7 mouse cellular contexts compared by ENCODE assay signal in genomic region chr2:157567235-157567961, GRCm38 (mm10). TPM values are rescaled to one million over a fixed set of nuclear protein-coding genes. Genes with fewer than 3 reads are reported as not detected.
DNase-seq lines count a peak whose midpoint lies in the region; ATAC-seq and TF ChIP-seq lines count a peak whose summit lies in the region.

No protein-coding gene starts in this region.

- peaks cover 25% of the 10 kb centered on the region for H3K4me1 ChIP-seq in embryonic facial prominence, embryonic 15.5 days
- H3K4me1 ChIP-seq in limb, embryonic 13.5 days, result peaks cover 28% of the 10 kb centered on the region
- H3K4me1 ChIP-seq in small intestine, adult 2 months (ENCODE audit: control insufficient read depth, insufficient read depth, insufficient read length, low read length), result peaks cover 10% of the 10 kb centered on the region; the same call in 1 of the 2 replicates

- H3K36me3 ChIP-seq in embryonic facial prominence, embryonic 15.5 days, result 0 out of 2 replicates have a peak, but pooled peaks cover 9% of the 10 kb centered on the region
- peaks cover 20% of the 10 kb centered on the region for H3K36me3 ChIP-seq in limb, embryonic 13.5 days
- no peaks in the 10 kb centered on the region for H3K36me3 ChIP-seq in small intestine, adult 2 months (ENCODE audit: control insufficient read depth, insufficient read depth, low read length)

- no peaks in the 10 kb centered on the region for H3K9me3 ChIP-seq in embryonic facial prominence, embryonic 15.5 days (replicated peaks)
- peaks cover 11% of the 10 kb centered on the region for H3K9me3 ChIP-seq in limb, embryonic 13.5 days

- H3K27ac ChIP-seq in embryonic facial prominence, embryonic 15.5 days (replicated peaks), result peak overlapping the region; percentile 97
- no peak overlapping the region for H3K27ac ChIP-seq in limb, embryonic 13.5 days
- H3K27ac ChIP-seq in small intestine, adult 2 months (ENCODE audit: insufficient read depth, low read depth, low read length), result peak overlapping the region; percentile 98

- no peak for TF ChIP-seq POLR2A in small intestine, adult 2 months (IDR thresholded peaks at IDR 0.05; ENCODE audit: low read depth, low read length)

- 83% methylated on average over 11 of the region's 11 CpGs for WGBS in embryonic facial prominence, embryonic 15.5 days
- WGBS in limb, embryonic 13.5 days, result 88% methylated on average over 11 of the region's 11 CpGs
- WGBS in small intestine, adult 2 months, result 67% methylated on average over 11 of the region's 11 CpGs

- H3K4me2 ChIP-seq in embryonic facial prominence, embryonic 15.5 days (replicated peaks), result peak overlapping the region; percentile 83
- H3K4me2 ChIP-seq in limb, embryonic 13.5 days (replicated peaks), result peak overlapping the region; percentile 86

- no peak for ATAC-seq in embryonic facial prominence, embryonic 15.5 days (ENCODE audit: insufficient number of reproducible peaks, low FRiP score, low TSS enrichment, low read depth)
- ATAC-seq in limb, embryonic 13.5 days (ENCODE audit: low FRiP score, low read depth), result no peak

- H3K4me3 ChIP-seq in embryonic facial prominence, embryonic 15.5 days (replicated peaks), result peak overlapping the region; percentile 100
- H3K4me3 ChIP-seq in limb, embryonic 13.5 days, result peak overlapping the region; percentile 98
- no peak overlapping the region for H3K4me3 ChIP-seq in small intestine, adult 2 months (ENCODE audit: low read depth, low read length)

- H3K9ac ChIP-seq in embryonic facial prominence, embryonic 15.5 days, result no peak overlapping the region
- H3K9ac ChIP-seq in limb, embryonic 13.5 days, result peak overlapping the region; percentile 94

- DNase-seq in 3134 (ENCODE audit: extremely low read depth, insufficient read length, low spot score) (peak; percentile 77), A20 (ENCODE audit: low read depth, low spot score) (peak; percentile 57)
- no peak for DNase-seq in urinary bladder, postnatal 4 days (ENCODE audit: low spot score in 2 of 2)
- DNase-seq in B cell, adult 2 months, result no peak

- TF ChIP-seq CTCF in small intestine, adult 2 months (IDR thresholded peaks at IDR 0.05; ENCODE audit: extremely low read depth, insufficient read length, insufficient replicate concordance, low read depth, low read length), result no peak

- no peaks in the 10 kb centered on the region for H3K27me3 ChIP-seq in embryonic facial prominence, embryonic 15.5 days
- H3K27me3 ChIP-seq in limb, embryonic 13.5 days, result no peaks in the 10 kb centered on the region
- no peaks in the 10 kb centered on the region; the same call in 1 of the 2 replicates for H3K27me3 ChIP-seq in small intestine, adult 2 months (ENCODE audit: control insufficient read depth, insufficient read depth, low read length)

RNA-seq across cellular contexts. Expression of gene Blcap, which starts 3.7 kb away (rescaled TPM):
- polyA plus RNA-seq in embryonic facial prominence, embryonic 15.5 days (2015; fragmentation: Nextera tagmentation; extraction: Ambion mirVana), result 54.2 and 57.1 TPM in 2 replicates
- 71.0 and 71.6 TPM in 2 replicates for polyA plus RNA-seq in limb, embryonic 13.5 days (2015; fragmentation: Nextera tagmentation; extraction: Ambion mirVana)
- polyA plus RNA-seq in small intestine, adult 2 months (2012; rRNA removed), result 15.7 and 30.8 TPM in 2 replicates

RNA-seq across cellular contexts. Expression of gene Nnat, which starts 7.5 kb away (rescaled TPM):
- polyA plus RNA-seq in embryonic facial prominence, embryonic 15.5 days (2015; fragmentation: Nextera tagmentation; extraction: Ambion mirVana), result 322 and 340 TPM in 2 replicates
- 993 and 1,087 TPM in 2 replicates for polyA plus RNA-seq in limb, embryonic 13.5 days (2015; fragmentation: Nextera tagmentation; extraction: Ambion mirVana)
- polyA plus RNA-seq in small intestine, adult 2 months (2012; rRNA removed), result 5.2 and 9.5 TPM in 2 replicates

Comparison
In these comparisons a context has a peak if more than half of its experiments do, and no peak if none do; other contexts are left out.
1. DNase-seq: peak in 3134 (single experiment) and A20 (single experiment); none in urinary bladder, postnatal 4 days (0 of 2) and B cell, adult 2 months (0 of 2).
2. RNA of gene Nnat, which starts 7.5 kb away (polyA plus RNA-seq): 993 to 1,087 TPM in limb, embryonic 13.5 days and 322 to 340 TPM in embryonic facial prominence, embryonic 15.5 days; 5.2 to 9.5 TPM in small intestine, adult 2 months; every median in the first group is over 10 times any median in the second.